Mouse (Mus musculus) CH12.LX (cell line): ENCODE results near the gene Bend4. TPM values are rescaled to one million over a fixed set of nuclear protein-coding genes. Genes with fewer than 3 reads are reported as not detected.

Source experiments
- DNase-seq: peaks from one replicate; pipeline ENCODE4 v3.0.0-alpha.2; 2013; ENCODE audit errors: extremely low read depth
- H3K27ac ChIP-seq: 2 replicates; pipeline ENCODE4 v1.5.1; 2012; ENCODE audit warnings: low read depth, mild to moderate bottlenecking, control low read depth, moderate library complexity; ENCODE audit not compliant: insufficient read depth
- H3K27me3 ChIP-seq: replicated peaks from 2 replicates; pipeline ENCODE3; 2012; ENCODE audit warnings: inconsistent platforms
- H3K36me3 ChIP-seq, 2 experiments: replicated peaks in 1 of 2; 2 replicates each; pipeline versions ENCODE3 to v1.6.1; 2012; ENCODE audit warnings: inconsistent platforms in 1 of 2, low read length in 1 of 2, mild to moderate bottlenecking in 1 of 2, mixed read lengths in 1 of 2, moderate library complexity in 1 of 2; ENCODE audit not compliant: control insufficient read depth in 1 of 2, insufficient read depth in 1 of 2
- H3K4me1 ChIP-seq, 2 experiments: 2 replicates each; pipeline ENCODE4 v1.6.1; 2012; ENCODE audit warnings: inconsistent platforms in 1 of 2, moderate library complexity in 1 of 2; ENCODE audit not compliant: insufficient read depth in 2 of 2, control insufficient read depth in 1 of 2
- H3K4me2 ChIP-seq: 2 replicates; pipeline ENCODE4 v1.6.1; 2012; ENCODE audit warnings: low read depth, mild to moderate bottlenecking, control low read depth; ENCODE audit not compliant: poor library complexity, insufficient read depth, severe bottlenecking
- H3K4me3 ChIP-seq, 3 experiments: fragments of 150-350 bp in 1 of 3; sonication (generic) in 1 of 3; replicated peaks in 1 of 3; 2 replicates each; pipeline versions ENCODE3 to v1.5.1; 2011 to 2012; ENCODE audit warnings: low read depth in 2 of 3, low read length in 2 of 3, mild to moderate bottlenecking in 2 of 3, moderate library complexity in 2 of 3, control low read depth in 1 of 3, improper control_type of control experiment in 1 of 3, inconsistent platforms in 1 of 3, mixed read lengths in 1 of 3; ENCODE audit not compliant: poor library complexity in 1 of 3
- H3K79me2 ChIP-seq: replicated peaks from 2 replicates; pipeline ENCODE4 v1.6.1; 2012; ENCODE audit warnings: mild to moderate bottlenecking, moderate library complexity; ENCODE audit not compliant: control insufficient read depth, poor library complexity, insufficient read depth, severe bottlenecking; ENCODE audit errors: extremely low read depth
- H3K9ac ChIP-seq: 2 replicates; pipeline ENCODE4 v1.6.1; 2012; ENCODE audit warnings: low read depth, mild to moderate bottlenecking, control low read depth, moderate library complexity; ENCODE audit not compliant: insufficient read depth
- H3K9me3 ChIP-seq: replicated peaks from 2 replicates; pipeline ENCODE3; 2012; ENCODE audit warnings: low read length, inconsistent platforms, mixed read lengths
- BHLHE40 ChIP-seq: IDR thresholded peaks from 2 replicates; pipeline ENCODE4 v1.6.1; 2011; ENCODE audit warnings: mild to moderate bottlenecking, low read depth, low read length, improper control_type of control experiment
- CHD2 ChIP-seq: IDR thresholded peaks from 2 replicates; pipeline ENCODE4 v1.6.1; 2011; ENCODE audit warnings: low read length, improper control_type of control experiment
- CTCF ChIP-seq, 2 experiments: IDR thresholded peaks in 1 of 2; conservative IDR thresholded peaks in 1 of 2; 2 replicates each; pipeline ENCODE4 v1.5.1; 2011 to 2012; ENCODE audit warnings: low read depth in 2 of 2, low read length in 2 of 2, improper control_type of control experiment in 1 of 2, inconsistent platforms in 1 of 2, mild to moderate bottlenecking in 1 of 2, moderate library complexity in 1 of 2
- E2F4 ChIP-seq: IDR thresholded peaks from 2 replicates; pipeline ENCODE4 v1.6.1; 2011; ENCODE audit warnings: low read depth, low read length, improper control_type of control experiment; ENCODE audit not compliant: insufficient replicate concordance
- EP300 ChIP-seq: IDR thresholded peaks from 2 replicates; pipeline ENCODE4 v1.6.1; 2011; ENCODE audit warnings: low read length, improper control_type of control experiment
- ETS1 ChIP-seq: conservative IDR thresholded peaks from 2 replicates; pipeline ENCODE4 v1.6.1; 2012; ENCODE audit warnings: low read depth, mild to moderate bottlenecking, inconsistent platforms, low read length, improper control_type of control experiment, moderate library complexity
- GABPA ChIP-seq: IDR thresholded peaks from 2 replicates; pipeline ENCODE4 v1.6.1; 2012; ENCODE audit warnings: low read depth, low read length, improper control_type of control experiment, inconsistent platforms; ENCODE audit not compliant: insufficient replicate concordance
- HCFC1 ChIP-seq: IDR thresholded peaks from 2 replicates; pipeline ENCODE4 v1.6.1; 2012; ENCODE audit warnings: low read depth, mild to moderate bottlenecking, inconsistent platforms, low read length, improper control_type of control experiment
- IRF4 ChIP-seq: IDR thresholded peaks from 2 replicates; pipeline ENCODE4 v1.6.1; 2014; ENCODE audit warnings: low read depth, mild to moderate bottlenecking, inconsistent platforms, low read length, improper control_type of control experiment
- JUN ChIP-seq: IDR thresholded peaks from 2 replicates; pipeline ENCODE4 v1.6.1; 2011; ENCODE audit warnings: low read depth, mild to moderate bottlenecking, low read length, improper control_type of control experiment, moderate library complexity; ENCODE audit not compliant: insufficient read depth
- JUND ChIP-seq: conservative IDR thresholded peaks from 2 replicates; pipeline ENCODE4 v1.6.1; 2011; ENCODE audit warnings: low read depth, low read length, improper control_type of control experiment
- KAT2A ChIP-seq: IDR thresholded peaks from 2 replicates; pipeline ENCODE4 v1.6.1; 2012; ENCODE audit warnings: low read length, improper control_type of control experiment, inconsistent platforms; ENCODE audit not compliant: insufficient replicate concordance
- MAZ ChIP-seq: IDR thresholded peaks from 2 replicates; pipeline ENCODE4 v1.6.1; 2012; ENCODE audit warnings: low read depth, mild to moderate bottlenecking, inconsistent platforms, low read length, improper control_type of control experiment, moderate library complexity
- MEF2A ChIP-seq: IDR thresholded peaks from 2 replicates; pipeline ENCODE4 v1.6.1; 2014; ENCODE audit warnings: low read depth, mild to moderate bottlenecking, inconsistent platforms, low read length, improper control_type of control experiment, borderline replicate concordance
- MYC ChIP-seq: IDR thresholded peaks from 2 replicates; pipeline ENCODE4 v1.6.1; 2011; ENCODE audit warnings: low read depth, mild to moderate bottlenecking, improper control_type of control experiment, low read length
- PAX5 ChIP-seq: IDR thresholded peaks from 2 replicates; pipeline ENCODE4 v1.6.1; 2012; ENCODE audit warnings: low read length, inconsistent platforms, mixed read lengths
- POLR2A ChIP-seq: IDR thresholded peaks from 2 replicates; pipeline ENCODE4 v1.6.1; 2011; ENCODE audit warnings: low read depth, mild to moderate bottlenecking, improper control_type of control experiment, low read length
- POLR2AphosphoS2 ChIP-seq: IDR thresholded peaks from 2 replicates; pipeline ENCODE4 v1.6.1; 2011; ENCODE audit warnings: low read depth, low read length, improper control_type of control experiment
- RAD21 ChIP-seq: IDR thresholded peaks from 2 replicates; pipeline ENCODE4 v1.6.1; 2011; ENCODE audit warnings: low read depth, mild to moderate bottlenecking, low read length, improper control_type of control experiment, moderate library complexity
- RCOR1 ChIP-seq: conservative IDR thresholded peaks from 2 replicates; pipeline ENCODE4 v1.6.1; 2012; ENCODE audit warnings: low read depth, mild to moderate bottlenecking, inconsistent platforms, low read length, improper control_type of control experiment
- SIN3A ChIP-seq: IDR thresholded peaks from 2 replicates; pipeline ENCODE4 v1.6.1; 2012; ENCODE audit warnings: low read length, improper control_type of control experiment, inconsistent platforms
- TBP ChIP-seq: conservative IDR thresholded peaks from 2 replicates; pipeline ENCODE4 v1.6.1; 2011; ENCODE audit warnings: low read depth, low read length, improper control_type of control experiment
- UBTF ChIP-seq: IDR thresholded peaks from 2 replicates; pipeline ENCODE4 v1.6.1; 2012; ENCODE audit warnings: low read depth, mild to moderate bottlenecking, inconsistent platforms, low read length, improper control_type of control experiment, moderate library complexity
- USF1 ChIP-seq: IDR thresholded peaks from 2 replicates; pipeline ENCODE4 v1.6.1; 2014; ENCODE audit warnings: low read depth, mild to moderate bottlenecking, inconsistent platforms, low read length, improper control_type of control experiment
- ZC3H11A ChIP-seq: IDR thresholded peaks from 2 replicates; pipeline ENCODE4 v1.6.1; 2012; ENCODE audit warnings: low read depth, mild to moderate bottlenecking, inconsistent platforms, low read length, improper control_type of control experiment
- ZMIZ1 ChIP-seq: IDR thresholded peaks from 2 replicates; pipeline ENCODE4 v1.6.1; 2012; ENCODE audit warnings: low read depth, mild to moderate bottlenecking, inconsistent platforms, low read length, improper control_type of control experiment
- ZNF384 ChIP-seq: IDR thresholded peaks from 2 replicates; pipeline ENCODE4 v1.6.1; 2012; ENCODE audit warnings: low read depth, low read length, improper control_type of control experiment, inconsistent platforms
- dilution Hi-C: fragments of 300-500 bp; cut with MboI; formaldehyde crosslinking; loops from 2 replicates; pipeline ENCODE4 v1.14.3; 2020; ENCODE audit warnings: low sequenced_read_pairs; ENCODE audit not compliant: extremely low pct_unique_long_range_greater_than_20kb, extremely low pct_ligation_motif_present
- in situ Hi-C: fragments of 300-500 bp; cut with MboI; formaldehyde crosslinking; loops from 3 replicates; pipeline ENCODE4 v1.14.3; 2019; ENCODE audit warnings: low sequenced_read_pairs, low pct_ligation_motif_present, low pct_unique_long_range_greater_than_20kb, mixed read lengths
- polyA plus RNA-seq: library from polyadenylated mRNA; unstranded; fragments of >175 nt; gene quantifications from 2 replicates; pipeline ENCODE4 v1.2.1, GENCODE M21; 2012; ENCODE audit warnings: low read depth; ENCODE audit not compliant: insufficient read length
- total RNA-seq, 2 experiments: library from RNA; depleted of rRNA; stranded (reverse); fragments of 300-350 nt in 1 of 2; fragments of >200 nt in 1 of 2; gene quantifications; 2 replicates each; pipeline ENCODE4 v1.2.3; 2012 to 2014

Gene Bend4
- total and polyA plus RNA-seq, 3 experiments = 0.06 TPM; not detected in 2

GRCm38 (mm10) chr5:67397186-67397585 is 30.9 kb downstream of the Bend4 start:
- no peak for DNase-seq
- H3K4me1 ChIP-seq = peaks cover 15 to 35% of the 10 kb centered on the region in 2 experiments
- H3K4me2 ChIP-seq = no peak overlapping the region
- no peak for TF ChIP-seq JUND
- no peak for TF ChIP-seq USF1
- TF ChIP-seq POLR2AphosphoS2 = no peak
- no peak for TF ChIP-seq ZNF384
- TF ChIP-seq ETS1 = no peak
- TF ChIP-seq E2F4 = no peak
- no peak for TF ChIP-seq CTCF (conservative IDR thresholded peaks at IDR 0.05 in 1 of 2, IDR thresholded peaks at IDR 0.05 in 1 of 2; ENCODE audit: low read depth in 2 of 2, low read length in 2 of 2)
- TF ChIP-seq PAX5 = no peak
- TF ChIP-seq RCOR1 = no peak
- no peak for TF ChIP-seq MYC
- no peak for TF ChIP-seq ZMIZ1
- no peak for TF ChIP-seq UBTF
- H3K4me3 ChIP-seq = no peak overlapping the region
- H3K36me3 ChIP-seq = no peaks in the 10 kb centered on the region
- no peaks in the 10 kb centered on the region for H3K79me2 ChIP-seq
- in situ Hi-C loops (no loop called here), dilution Hi-C loops (no loop called here)
- H3K27me3 ChIP-seq = no peaks in the 10 kb centered on the region
- no peak overlapping the region for H3K27ac ChIP-seq
- no peaks in the 10 kb centered on the region for H3K9me3 ChIP-seq
- no peak overlapping the region for H3K9ac ChIP-seq

GRCm38 (mm10) chr5:67395211-67395851 is 32.8 kb downstream of the Bend4 start:
- H3K79me2 ChIP-seq = no peaks in the 10 kb centered on the region
- peaks cover 15 to 32% of the 10 kb centered on the region in 2 experiments for H3K4me1 ChIP-seq
- in situ Hi-C loops = no loop called here
- H3K9ac ChIP-seq = 0 out of 2 replicates have a peak overlapping the region, but pooled peaks have one; percentile 9
- H3K27me3 ChIP-seq = no peaks in the 10 kb centered on the region
- peak; percentile 69 for DNase-seq
- dilution Hi-C loops = no loop called here
- no peak overlapping the region for H3K4me3 ChIP-seq
- H3K9me3 ChIP-seq = no peaks in the 10 kb centered on the region
- H3K4me2 ChIP-seq = peak overlapping the region; percentile 0; the same call in 1 of the 2 replicates
- no peaks in the 10 kb centered on the region for H3K36me3 ChIP-seq
- TF ChIP-seq BHLHE40 = no peak
- peak; percentile 80 for TF ChIP-seq ETS1
- TF ChIP-seq POLR2A = no peak
- no peak for TF ChIP-seq KAT2A
- TF ChIP-seq USF1 = no peak
- TF ChIP-seq TBP = 0 out of 2 replicates have a peak, but pooled peaks have one; percentile 9
- TF ChIP-seq EP300 = no peak
- no peak for TF ChIP-seq CTCF (conservative IDR thresholded peaks at IDR 0.05 in 1 of 2, IDR thresholded peaks at IDR 0.05 in 1 of 2; ENCODE audit: low read depth in 2 of 2, low read length in 2 of 2)
- TF ChIP-seq PAX5 = no peak
- TF ChIP-seq ZC3H11A = no peak
- peak; percentile 89 for TF ChIP-seq MEF2A
- no peak for TF ChIP-seq SIN3A
- no peak for TF ChIP-seq RAD21
- TF ChIP-seq IRF4 = 0 out of 2 replicates have a peak, but pooled peaks have one; percentile 23
- no peak for TF ChIP-seq HCFC1
- TF ChIP-seq JUN = no peak
- TF ChIP-seq ZMIZ1 = no peak
- TF ChIP-seq GABPA = no peak
- TF ChIP-seq MAZ = no peak
- TF ChIP-seq CHD2 = no peak
- H3K27ac ChIP-seq = no peak overlapping the region; the same call in 1 of the 2 replicates
